Mouse (Mus musculus): Measurements from ENCODE around the gene Tnfrsf21. TPM values are rescaled to one million over a fixed set of nuclear protein-coding genes. Genes with fewer than 3 reads are reported as not detected.

Tnfrsf21 gene
- polyA plus RNA-seq, 1 experiment: 2.6 TPM

DNA sequence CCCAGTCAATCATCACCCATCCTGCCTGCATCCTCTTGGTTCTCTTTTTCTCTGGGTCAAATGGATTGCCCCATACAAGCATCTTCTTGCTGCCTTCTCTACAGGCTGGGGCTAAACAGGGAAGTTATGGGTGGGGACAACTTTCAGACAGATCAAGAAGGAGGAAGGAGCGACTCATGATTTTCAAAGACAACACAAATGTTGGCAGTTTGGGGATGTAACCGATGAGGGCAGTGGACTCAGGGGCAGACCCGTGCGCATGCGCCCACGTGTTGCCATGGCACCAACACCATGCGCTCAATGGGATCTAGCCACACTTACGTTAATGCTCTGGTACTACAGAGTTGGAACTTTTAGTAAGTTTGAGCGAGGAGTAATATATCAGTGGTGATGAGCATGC lies 121.5 kb downstream of the Tnfrsf21 start:
- Histone ChIP-seq H3K27me3 (ENCODE audit: control insufficient read depth, insufficient read depth, insufficient read length) (no peaks in the 10 kb centered on the region), H3K4me2 (ENCODE audit: low read depth) (no peak overlapping the region)
- TF ChIP-seq MAX (IDR thresholded peaks at IDR 0.05; ENCODE audit: low read depth) (no peak), MYOD1 (IDR thresholded peaks at IDR 0.05; ENCODE audit: control insufficient read depth in 1 of 3, insufficient read length in 2 of 3, low read depth in 2 of 3) (no peak), REST (IDR thresholded peaks at IDR 0.05; ENCODE audit: insufficient read depth, insufficient read length) (no peak), POLR2AphosphoS2 (IDR thresholded peaks at IDR 0.05; ENCODE audit: insufficient read length, low read depth) (no peak), POLR2A (IDR thresholded peaks at IDR 0.05; ENCODE audit: insufficient read length, low read depth) (no peak), USF1 (IDR thresholded peaks at IDR 0.05; ENCODE audit: low read depth) (no peak), MYOG (IDR thresholded peaks at IDR 0.05; ENCODE audit: control insufficient read depth in 1 of 3, insufficient read depth in 1 of 3, insufficient read length in 2 of 3, low read depth in 2 of 3) (no peak), SRF (IDR thresholded peaks at IDR 0.05; ENCODE audit: control insufficient read depth, insufficient read length, low read depth) (no peak), TCF12 (IDR thresholded peaks at IDR 0.05; ENCODE audit: insufficient read depth, poor library complexity, severe bottlenecking) (no peak), TCF3 (IDR thresholded peaks at IDR 0.05; ENCODE audit: insufficient read length, low read depth) (no peak), CEBPB (IDR thresholded peaks at IDR 0.05; ENCODE audit: insufficient read depth, poor library complexity, severe bottlenecking) (no peak), E2F4 (IDR thresholded peaks at IDR 0.05; ENCODE audit: insufficient read depth) (no peak)

GRCm38 (mm10) chr17:43138356-43138755 lies 122.0 kb downstream of the Tnfrsf21 start:
- Histone ChIP-seq H3K79me2 (ENCODE audit: control insufficient read depth, insufficient read depth) (no peaks in the 10 kb centered on the region), H3ac (ENCODE audit: control insufficient read depth, insufficient read length) (no peak overlapping the region), H3K4me2 (ENCODE audit: low read depth) (no peak overlapping the region), H3K27me3 (ENCODE audit: control insufficient read depth, insufficient read depth, insufficient read length) (no peaks in the 10 kb centered on the region), H3K36me3 (ENCODE audit: control insufficient read depth, insufficient read depth) (no peaks in the 10 kb centered on the region), H3K4me3 (no peak overlapping the region)
- no peak for TF ChIP-seq E2F4 (IDR thresholded peaks at IDR 0.05; ENCODE audit: insufficient read depth)

More for the DNA sequence above, 121.5 kb downstream of the Tnfrsf21 start:
- Histone ChIP-seq H3K4me3 (no peak overlapping the region), H3K36me3 (ENCODE audit: control insufficient read depth, insufficient read depth) (no peaks in the 10 kb centered on the region), H3K79me2 (ENCODE audit: control insufficient read depth, insufficient read depth) (no peaks in the 10 kb centered on the region), H3ac (ENCODE audit: control insufficient read depth, insufficient read length) (no peak overlapping the region)

Other genes with a start within 250 kb of the Tnfrsf21 start
- gene Cd2ap, start 139.9 kb upstream of the Tnfrsf21 start, polyA plus RNA-seq (2012; fragmentation: generic; extraction: Trizol): 2.3 TPM

Measured in myocyte (in vitro differentiated cells).